Mouse (Mus musculus) layer of hippocampus, adult 8-10 months (tissue): Measurements from ENCODE around the gene Olfr1381. TPM values are rescaled to one million over a fixed set of nuclear protein-coding genes. Genes with fewer than 3 reads are reported as not detected.
A peak's percentile ranks its signal among the peaks of the same experiment; 100 is the strongest.
"Not testable (repeated sequence)": the region's sequence is repeated elsewhere in the genome, so short reads cannot be mapped to it uniquely, and the experiment has no call there.

Experiments used
- DNase-seq, 2 experiments: peaks; one replicate each; pipeline ENCODE4 v3.0.0; 2022; ENCODE audit warnings: low spot score in 2 of 2
- total RNA-seq, 4 experiments: library from RNA; stranded (reverse); gene quantifications; 2 replicates each; pipeline ENCODE4 v1.2.4; 2022

Gene Olfr1381
- not detected for total RNA-seq

DNA sequence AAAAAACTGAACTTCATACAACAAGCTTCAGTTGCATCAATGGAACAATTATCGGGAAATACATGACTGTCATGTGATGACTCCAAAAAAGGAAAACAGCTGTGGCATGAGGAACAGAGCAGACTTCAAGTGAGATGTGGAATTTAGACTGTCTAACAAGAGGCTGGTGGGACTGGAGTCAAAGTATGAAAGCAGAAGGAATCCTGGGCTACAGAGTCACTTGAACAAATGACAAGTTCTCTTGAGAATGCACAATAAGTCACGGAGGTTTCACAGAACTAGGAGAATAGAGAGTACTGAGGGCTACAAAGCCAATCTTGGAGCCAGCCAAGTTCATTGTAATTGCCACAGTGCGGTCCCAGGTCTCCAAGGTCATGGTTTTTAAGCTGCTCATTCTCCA lies at the start of gene Olfr1381:
Gene Olfr1381 (plus strand): TSS at position 301 of the 400 bp plus-strand sequence.
- DNase-seq = not testable (repeated sequence)

DNA sequence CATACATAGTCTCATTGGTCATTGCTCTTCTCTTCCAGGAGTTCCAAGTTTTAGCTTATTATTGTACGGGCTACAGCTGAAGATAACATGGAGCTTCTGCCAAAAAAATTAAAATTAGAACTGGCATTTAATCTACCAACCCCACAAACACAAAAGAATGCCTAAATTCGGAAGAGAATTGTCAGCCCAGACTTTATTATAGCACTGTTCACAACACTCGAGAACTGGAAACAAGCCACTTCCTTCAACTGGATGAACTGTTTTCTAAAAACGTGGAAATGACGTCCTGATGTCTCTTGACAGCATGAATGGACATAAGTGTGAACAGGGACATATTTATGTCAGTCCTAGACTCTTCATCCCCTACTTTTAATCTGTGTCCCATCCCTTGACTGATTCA lies 25.2 kb upstream of the Olfr1381 start:
- no peak for DNase-seq

- no peak for DNase-seq
These were observed 23.9 kb upstream of the Olfr1381 start, which contains the start of gene Olfr1383 for GRCm38 (mm10) chr11:49519348-49519747. Gene Olfr1383, plus strand, starts transcription at chr11:49519648.

- DNase-seq = no peak
These were observed 15.3 kb upstream of the Olfr1381 start, which contains the start of gene Olfr1382 for GRCm38 (mm10) chr11:49527947-49528346. Gene Olfr1382, plus strand, starts transcription at chr11:49528247.

DNA sequence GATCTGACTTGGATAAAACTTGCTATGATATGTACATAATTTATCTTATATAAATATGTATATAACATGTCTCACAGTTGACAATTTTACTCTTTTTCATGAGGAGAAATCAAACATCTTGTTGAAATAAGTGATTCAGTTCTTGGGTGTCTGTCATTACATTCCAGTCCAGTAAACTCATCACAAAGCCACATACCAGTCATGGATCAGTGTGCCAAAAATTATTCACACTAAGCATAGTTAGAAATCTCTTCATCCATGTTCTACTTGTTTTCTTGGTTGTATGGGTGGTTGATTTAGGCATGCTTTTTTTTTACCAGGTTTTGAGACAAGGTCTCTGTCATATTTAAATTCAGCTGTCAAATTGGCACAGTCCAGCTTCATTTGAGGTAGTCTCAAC lies 10.5 kb upstream of the Olfr1381 start:
- DNase-seq = no peak

DNA sequence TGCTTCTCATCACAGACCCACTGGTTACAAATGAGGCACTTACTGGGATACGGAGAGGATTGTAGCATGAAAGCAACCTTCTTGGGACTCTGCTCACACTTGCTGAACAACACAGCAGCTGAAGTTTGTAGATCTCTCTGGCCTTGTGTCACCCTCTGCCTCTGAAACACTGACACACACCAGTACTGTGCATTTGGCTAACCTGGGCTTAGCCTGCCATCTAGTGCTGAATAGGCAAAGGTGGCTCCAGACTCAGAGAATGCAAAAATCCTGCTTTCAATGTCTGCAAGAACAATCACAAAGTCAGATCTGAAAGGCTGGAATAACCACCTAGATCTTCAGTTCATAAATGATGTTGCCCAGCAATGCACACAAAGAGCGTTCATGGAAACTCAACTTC lies 6.6 kb upstream of the Olfr1381 start:
- peak; percentile 8 to 28 for DNase-seq

DNA sequence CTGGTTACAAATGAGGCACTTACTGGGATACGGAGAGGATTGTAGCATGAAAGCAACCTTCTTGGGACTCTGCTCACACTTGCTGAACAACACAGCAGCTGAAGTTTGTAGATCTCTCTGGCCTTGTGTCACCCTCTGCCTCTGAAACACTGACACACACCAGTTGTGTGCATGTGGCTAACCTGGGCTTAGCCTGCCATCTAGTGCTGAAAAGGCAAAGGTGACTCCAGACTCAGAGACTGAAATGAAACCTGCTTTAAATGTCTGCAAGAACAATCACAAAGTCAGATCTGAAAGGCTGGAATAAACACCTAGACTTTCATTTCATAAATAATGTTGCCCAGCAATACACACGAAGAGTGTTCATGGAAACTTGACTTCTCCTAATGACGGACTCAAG lies 10.8 kb downstream of the Olfr1381 start:
- DNase-seq = not testable (repeated sequence)

DNA sequence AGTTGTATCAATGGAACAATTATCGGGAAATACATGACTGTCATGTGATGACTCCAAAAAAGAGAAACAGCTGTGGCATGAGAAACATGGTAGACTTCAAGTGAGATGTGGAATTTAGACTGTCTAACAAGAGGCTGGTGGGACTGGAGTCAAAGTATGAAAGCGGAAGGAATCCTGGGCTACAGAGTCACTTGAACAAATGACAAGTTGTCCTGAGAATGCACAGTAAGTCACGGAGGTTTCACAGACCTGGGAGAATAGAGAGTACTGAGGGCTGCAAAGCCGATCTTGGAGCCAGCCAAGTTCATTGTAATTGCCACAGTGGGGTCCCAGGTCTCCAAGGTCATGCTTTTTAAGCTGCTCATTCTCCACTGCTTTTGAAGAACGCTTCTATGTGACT lies 13.3 kb downstream of the Olfr1381 start, which contains the start of gene Olfr1380:
Gene Olfr1380 (plus strand): TSS at position 301 of the 400 bp plus-strand sequence.
- DNase-seq = not testable (repeated sequence)

GRCm38 (mm10) chr11:49575054-49575453 lies 31.8 kb downstream of the Olfr1381 start:
- DNase-seq = not testable (repeated sequence)

DNA sequence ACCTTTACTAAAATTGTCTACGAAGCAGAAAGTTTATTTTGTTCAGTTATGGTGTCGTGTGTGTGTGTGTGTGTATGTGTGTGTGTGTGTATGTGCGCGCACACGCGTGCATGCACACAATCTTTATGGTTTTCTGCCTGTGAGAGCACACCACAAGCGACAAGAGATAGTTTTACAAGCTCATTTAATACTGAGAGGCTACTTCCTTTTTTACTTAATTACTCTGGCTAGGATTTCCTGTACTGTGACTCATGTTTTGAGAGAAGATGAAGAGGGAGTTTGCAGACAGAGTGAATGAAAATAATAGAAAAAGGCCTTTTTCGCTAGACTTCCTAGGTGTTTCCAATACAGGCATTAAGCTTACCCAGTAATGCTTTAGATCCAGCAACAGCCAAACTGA lies 37.2 kb downstream of the Olfr1381 start:
- not testable (repeated sequence) for DNase-seq

GRCm38 (mm10) chr11:49590213-49590612 lies 47.0 kb downstream of the Olfr1381 start:
- DNase-seq = no peak

DNA sequence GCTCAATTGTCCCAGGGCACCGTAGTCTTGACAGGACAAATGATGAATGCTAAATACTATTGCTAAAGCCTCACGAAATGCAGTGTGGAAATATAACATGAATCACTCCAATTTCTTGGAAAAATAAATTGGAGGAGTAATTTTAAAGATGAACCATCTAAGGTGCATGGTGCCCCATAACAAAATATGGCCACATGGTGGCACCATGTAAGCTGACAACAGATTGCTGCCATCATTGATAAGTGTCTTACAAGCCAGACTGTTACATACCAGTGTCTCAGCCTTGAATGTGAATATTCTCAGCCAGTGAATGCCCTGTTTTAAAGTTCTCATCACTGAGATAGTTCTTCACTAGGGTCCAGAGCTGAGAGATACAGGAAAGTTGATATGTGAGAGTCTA lies 53.9 kb downstream of the Olfr1381 start:
- not testable (repeated sequence) for DNase-seq

Other genes starting within 250 kb of the Olfr1381 start
- gene Olfr10, start 238.7 kb upstream of the Olfr1381 start, total RNA-seq = not detected
- gene Olfr1391, start 220.7 kb upstream of the Olfr1381 start, total RNA-seq = not detected
- gene Olfr1390, start 208.3 kb upstream of the Olfr1381 start, total RNA-seq = not detected
- not detected for gene Olfr1389, start 120.4 kb upstream of the Olfr1381 start, total RNA-seq
- under 1 TPM; 0.25 to 0.41 (median 0.31) TPM for gene Olfr1388, start 106.8 kb upstream of the Olfr1381 start, total RNA-seq
- gene Olfr1387, start 88.1 kb upstream of the Olfr1381 start, total RNA-seq = not detected
- not detected for gene Olfr1386, start 78.4 kb upstream of the Olfr1381 start, total RNA-seq
- under 1 TPM in 2 of 4 experiments, not detected in 2; 0.11 to 0.18 TPM for gene Olfr1385, start 54.4 kb upstream of the Olfr1381 start, total RNA-seq
- not detected for gene Olfr1384, start 36.7 kb upstream of the Olfr1381 start, total RNA-seq
- 1 to 10 TPM in 1 of 4 experiments, under 1 TPM in 1, not detected in 2; 0.56 to 1.2 TPM for gene Olfr1383, start 23.8 kb upstream of the Olfr1381 start, total RNA-seq
- not detected for gene Olfr1382, start 15.2 kb upstream of the Olfr1381 start, total RNA-seq
- not detected for gene Olfr1380, start 13.4 kb downstream of the Olfr1381 start, total RNA-seq
- gene Flt4, start 65.8 kb downstream of the Olfr1381 start, total RNA-seq = 1 to 10 TPM; 1.9 to 2.8 (median 2.3) TPM
- not detected for gene Scgb3a1, start 120.2 kb downstream of the Olfr1381 start, total RNA-seq
- 10 to 100 TPM; 39.8 to 53.9 (median 46.8) TPM for gene Cnot6, start 169.3 kb downstream of the Olfr1381 start, total RNA-seq